In genomic region chrX:141175353-141175752, GRCm38 (mm10) we compare ENCODE assay signal across 9 mouse cellular contexts.
A peak's percentile ranks its signal among the peaks of the same experiment; 100 is the strongest.
DNase-seq lines count a peak whose midpoint lies in the region; ATAC-seq and TF ChIP-seq lines count a peak whose summit lies in the region.
"Had no signal": no experiment of that assay in that cellular context is flagged by ENCODE, and none has a peak within 500 bp of the region (broad histone marks: within the 10 kb centered on the region; RNA-seq: fewer than 3 reads in every experiment).

No protein-coding gene starts in this region.

- H3K9ac ChIP-seq in forebrain, postnatal 0 days = no peak overlapping the region
- no peak overlapping the region for H3K9ac ChIP-seq in forebrain, embryonic 12.5 days
- H3K9ac ChIP-seq in lung, postnatal 0 days (replicated peaks; ENCODE audit: low read depth) = no peak overlapping the region
- H3K9ac ChIP-seq: midbrain, embryonic 12.5 days had no signal

- no peak for TF ChIP-seq EP300 in lung, postnatal 0 days (IDR thresholded peaks at IDR 0.05)

- peak; percentile 66 for DNase-seq in forebrain, postnatal 0 days
- DNase-seq in lung, postnatal 0 days (ENCODE audit: low spot score) = peak; percentile 15
- DNase-seq in lung, postnatal 25 days (ENCODE audit: low spot score) = no peak
- DNase-seq in cerebellum, postnatal 36 days = peak; percentile 6 to 23
- peak; percentile 25 for DNase-seq in kidney, postnatal 14 days
- peak; percentile 65 for DNase-seq in retina, postnatal 1 day
- no peak for DNase-seq in urinary bladder, adult 18-20 months (ENCODE audit: low spot score in 2 of 2)

- no peaks in the 10 kb centered on the region for H3K27me3 ChIP-seq in forebrain, postnatal 0 days (ENCODE audit: insufficient read depth, low read length)
- peaks cover 51% of the 10 kb centered on the region for H3K27me3 ChIP-seq in forebrain, embryonic 12.5 days
- H3K27me3 ChIP-seq in lung, postnatal 0 days (replicated peaks; ENCODE audit: insufficient read depth, low read length) = no peaks in the 10 kb centered on the region

- no peaks in the 10 kb centered on the region for H3K9me3 ChIP-seq in forebrain, postnatal 0 days (ENCODE audit: low read length)
- H3K9me3 ChIP-seq in forebrain, embryonic 12.5 days = no peaks in the 10 kb centered on the region
- no peaks in the 10 kb centered on the region for H3K9me3 ChIP-seq in lung, postnatal 0 days (ENCODE audit: low read length)
- H3K9me3 ChIP-seq: midbrain, embryonic 12.5 days had no signal

- H3K27ac ChIP-seq in forebrain, postnatal 0 days (ENCODE audit: low read depth, low read length) = no peak overlapping the region
- no peak overlapping the region for H3K27ac ChIP-seq in forebrain, embryonic 12.5 days
- no peak overlapping the region for H3K27ac ChIP-seq in lung, postnatal 0 days (ENCODE audit: low read length)
- H3K27ac ChIP-seq: midbrain, embryonic 12.5 days had no signal

- H3K36me3 ChIP-seq in forebrain, postnatal 0 days (ENCODE audit: insufficient read depth) = no peaks in the 10 kb centered on the region
- H3K36me3 ChIP-seq in forebrain, embryonic 12.5 days (replicated peaks) = no peaks in the 10 kb centered on the region
- no peaks in the 10 kb centered on the region for H3K36me3 ChIP-seq in lung, postnatal 0 days (ENCODE audit: insufficient read depth, low read length)
- H3K36me3 ChIP-seq: midbrain, embryonic 12.5 days had no signal

- TF ChIP-seq CTCF in forebrain, postnatal 0 days (IDR thresholded peaks at IDR 0.05; ENCODE audit: low read depth) = peak; percentile 67
- peak; percentile 65 for TF ChIP-seq CTCF in lung, postnatal 0 days (IDR thresholded peaks at IDR 0.05)

- 38% methylated on average over 7 of the region's 7 CpGs for WGBS in forebrain, postnatal 0 days
- WGBS in forebrain, embryonic 12.5 days = 37% methylated on average over 7 of the region's 7 CpGs
- 41% methylated on average over 7 of the region's 7 CpGs for WGBS in lung, postnatal 0 days

- H3K4me2 ChIP-seq in forebrain, postnatal 0 days (ENCODE audit: low read depth) = no peak overlapping the region
- no peak overlapping the region for H3K4me2 ChIP-seq in forebrain, embryonic 12.5 days
- H3K4me2 ChIP-seq in lung, postnatal 0 days (replicated peaks; ENCODE audit: low read depth, low read length) = no peak overlapping the region
- H3K4me2 ChIP-seq: midbrain, embryonic 12.5 days had no signal

- ATAC-seq in forebrain, postnatal 0 days = no peak
- ATAC-seq in forebrain, embryonic 12.5 days (ENCODE audit: low FRiP score) = no peak
- no peak for ATAC-seq in lung, postnatal 0 days

- no peaks in the 10 kb centered on the region for H3K4me1 ChIP-seq in forebrain, postnatal 0 days (ENCODE audit: insufficient read depth)
- H3K4me1 ChIP-seq in forebrain, embryonic 12.5 days = no peaks in the 10 kb centered on the region
- no peaks in the 10 kb centered on the region for H3K4me1 ChIP-seq in lung, postnatal 0 days (ENCODE audit: insufficient read depth, low read depth, low read length)
- H3K4me1 ChIP-seq: midbrain, embryonic 12.5 days had no signal

- H3K4me3 ChIP-seq in forebrain, postnatal 0 days (ENCODE audit: low read depth, low read length) = no peak overlapping the region
- H3K4me3 ChIP-seq in forebrain, embryonic 12.5 days (replicated peaks) = no peak overlapping the region
- H3K4me3 ChIP-seq in lung, postnatal 0 days (ENCODE audit: low read depth, low read length) = no peak overlapping the region
- H3K4me3 ChIP-seq: midbrain, embryonic 12.5 days had no signal

Comparison
In these comparisons a context has a peak if more than half of its experiments do, and no peak if none do; other contexts are left out.
1. DNase-seq: peak in forebrain, postnatal 0 days (single experiment), lung, postnatal 0 days (single experiment), cerebellum, postnatal 36 days (2 of 2), kidney, postnatal 14 days (single experiment) and retina, postnatal 1 day (single experiment); none in lung, postnatal 25 days (single experiment) and urinary bladder, adult 18-20 months (0 of 2).